Mouse (Mus musculus): ENCODE measurements around the gene Lasp1.
"Not testable (repeated sequence)": the region's sequence is repeated elsewhere in the genome, so short reads cannot be mapped to it uniquely, and the experiment has no call there.

Lasp1 gene

DNA sequence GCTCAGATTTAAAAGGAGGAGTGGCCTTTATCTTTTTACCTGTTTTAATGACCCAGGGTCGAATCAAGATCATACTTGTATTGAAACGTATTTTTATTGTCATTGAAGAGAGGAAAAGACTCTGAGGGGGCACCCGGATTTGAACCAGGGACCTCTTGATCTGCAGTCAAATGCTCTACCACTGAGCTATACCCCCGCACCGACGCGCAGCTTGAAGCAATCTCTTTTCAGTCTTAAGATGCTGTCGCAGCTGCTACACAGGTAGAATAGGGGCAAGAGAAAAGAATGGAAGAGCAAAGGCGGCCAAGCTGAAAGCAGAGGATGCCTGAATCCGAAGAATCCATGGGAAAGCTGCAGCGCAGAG lies at the start of gene Lasp1:
Gene Lasp1, plus strand, starts transcription at position 219 of the 364 bp plus-strand sequence.
- DNase-seq (ENCODE audit: low spot score) = peak; percentile 91

DNA sequence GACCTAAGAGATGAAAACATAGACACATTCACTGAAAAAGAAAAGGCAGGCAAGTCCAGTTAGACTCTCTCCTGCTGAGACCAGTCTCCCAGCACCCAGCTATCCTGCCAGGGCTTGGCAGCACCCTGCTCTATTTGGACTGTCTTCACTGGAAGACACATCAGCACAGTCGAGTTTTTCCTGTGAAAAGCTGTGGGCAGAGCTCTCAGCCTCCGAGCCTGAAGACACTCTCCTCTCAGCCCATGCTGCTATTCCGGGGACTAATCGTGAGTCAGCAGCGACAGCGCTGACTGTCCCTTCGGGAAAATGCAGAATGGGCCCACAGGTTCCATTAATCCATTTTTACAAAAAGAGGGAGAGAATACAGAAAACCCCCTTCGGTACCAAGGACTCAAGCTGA lies 45.5 kb upstream of the Lasp1 start:
- DNase-seq (ENCODE audit: low spot score) = no peak

- DNase-seq (ENCODE audit: low spot score) = no peak
Measured at GRCm38 (mm10) chr11:97758125-97758524, 40.7 kb upstream of the Lasp1 start.

GRCm38 (mm10) chr11:97758942-97759341 lies 39.9 kb upstream of the Lasp1 start:
- no peak for DNase-seq (ENCODE audit: low spot score)

DNA sequence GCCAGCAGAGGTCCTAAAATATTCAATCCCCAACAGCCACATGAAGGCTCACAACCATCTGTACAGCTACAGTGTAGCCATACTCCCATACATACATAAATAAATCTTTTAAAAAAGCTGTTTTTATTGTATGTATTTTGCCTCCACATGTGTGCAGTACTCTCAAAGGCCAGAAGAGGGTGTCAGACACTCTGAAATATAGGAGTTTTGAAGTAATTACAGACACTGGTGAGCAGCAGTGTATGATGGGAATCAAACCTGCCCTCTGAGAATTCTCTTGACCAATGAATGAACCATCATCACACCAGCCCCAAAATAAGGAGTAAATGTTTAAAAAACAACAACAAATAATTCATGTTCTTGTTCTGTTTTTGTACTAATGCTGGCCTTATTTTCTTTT lies 37.2 kb upstream of the Lasp1 start:
- DNase-seq (ENCODE audit: low spot score) = no peak

DNA sequence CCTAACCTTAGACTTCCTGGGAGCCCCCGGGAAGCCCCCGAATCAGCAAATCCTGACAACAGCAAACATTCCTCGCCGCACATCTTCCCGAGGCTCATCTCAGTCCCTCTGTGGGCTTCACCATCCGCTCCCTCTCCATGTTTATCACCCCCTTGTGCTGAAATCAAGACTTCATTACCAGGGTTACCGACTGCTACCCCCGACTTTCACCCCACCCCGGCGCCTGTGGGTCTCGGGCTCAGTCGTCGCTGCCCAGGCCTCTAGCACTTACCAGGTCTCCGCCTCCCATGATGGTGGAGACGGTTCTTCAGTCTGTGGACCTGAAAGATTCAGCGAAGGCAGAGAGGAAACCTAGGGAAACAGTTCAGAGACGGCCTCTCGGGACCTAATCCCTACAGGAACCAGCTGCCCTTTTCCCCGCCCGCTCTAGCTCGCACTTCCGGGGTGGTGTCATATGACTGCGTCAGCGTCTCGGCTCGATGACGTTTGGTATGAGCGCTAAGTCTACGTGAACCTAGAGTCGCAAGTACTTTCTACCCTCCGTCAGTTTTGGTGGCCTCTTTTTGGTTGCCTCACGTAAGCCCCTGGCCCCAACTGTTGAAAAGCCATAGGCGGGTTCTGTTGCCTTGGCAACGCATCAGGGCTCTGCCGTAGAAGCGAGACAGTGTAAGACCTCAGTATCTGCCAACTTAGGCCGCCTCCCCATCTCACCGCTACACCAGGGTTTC lies 32.5 kb upstream of the Lasp1 start, which contains the start of gene Cwc25:
Gene Cwc25, minus strand, starts transcription at position 403 of the 728 bp plus-strand sequence.
- DNase-seq (ENCODE audit: low spot score) = peak; percentile 97

GRCm38 (mm10) chr11:97769704-97770103 lies 29.1 kb upstream of the Lasp1 start:
- DNase-seq (ENCODE audit: low spot score) = no peak

- DNase-seq (ENCODE audit: low spot score) = no peak
Measured at GRCm38 (mm10) chr11:97771410-97771809, 27.4 kb upstream of the Lasp1 start.

- no peak for DNase-seq (ENCODE audit: low spot score)
Measured at GRCm38 (mm10) chr11:97775186-97775585, 23.6 kb upstream of the Lasp1 start.

DNA sequence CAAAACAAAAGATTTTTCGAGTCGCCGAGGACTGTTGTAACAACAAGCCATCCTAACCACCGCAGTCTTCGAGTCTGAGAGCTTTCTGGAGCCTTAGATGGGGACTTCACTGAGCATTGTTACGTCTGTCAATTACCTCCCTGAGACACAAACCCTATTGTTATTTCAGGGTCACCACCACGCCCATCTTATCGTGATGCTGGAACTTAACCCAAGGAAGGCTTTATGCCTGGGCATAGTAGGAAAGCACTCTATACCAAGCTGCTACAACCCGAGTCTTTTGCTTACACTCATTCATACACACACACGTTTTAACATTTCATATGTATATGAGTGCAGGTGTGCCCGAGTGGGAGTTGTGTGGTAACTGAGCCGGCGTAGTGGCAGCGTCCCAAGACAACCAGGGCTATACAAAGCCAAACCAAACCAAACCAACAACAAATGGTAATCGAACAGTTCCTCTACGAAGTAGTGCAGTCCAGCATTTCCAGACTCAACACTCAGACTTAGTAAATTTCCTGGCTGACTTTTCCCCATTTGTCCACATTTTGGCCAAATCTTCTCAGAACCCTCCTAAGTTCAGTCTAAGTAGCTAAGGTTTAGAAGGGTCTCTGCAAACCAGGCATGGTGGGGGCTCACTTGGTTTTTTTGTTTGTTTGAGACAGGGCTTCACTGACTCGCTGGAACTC lies 22.8 kb upstream of the Lasp1 start, which contains the start of gene 1700001P01Rik:
Gene 1700001P01Rik, minus strand, starts transcription at position 111 of the 689 bp plus-strand sequence.
- DNase-seq (ENCODE audit: low spot score) = no peak

GRCm38 (mm10) chr11:97776497-97777128 lies 22.2 kb upstream of the Lasp1 start:
- DNase-seq (ENCODE audit: low spot score) = no peak

GRCm38 (mm10) chr11:97777129-97777529 lies 21.7 kb upstream of the Lasp1 start:
- peak; percentile 62 for DNase-seq (ENCODE audit: low spot score)

DNA sequence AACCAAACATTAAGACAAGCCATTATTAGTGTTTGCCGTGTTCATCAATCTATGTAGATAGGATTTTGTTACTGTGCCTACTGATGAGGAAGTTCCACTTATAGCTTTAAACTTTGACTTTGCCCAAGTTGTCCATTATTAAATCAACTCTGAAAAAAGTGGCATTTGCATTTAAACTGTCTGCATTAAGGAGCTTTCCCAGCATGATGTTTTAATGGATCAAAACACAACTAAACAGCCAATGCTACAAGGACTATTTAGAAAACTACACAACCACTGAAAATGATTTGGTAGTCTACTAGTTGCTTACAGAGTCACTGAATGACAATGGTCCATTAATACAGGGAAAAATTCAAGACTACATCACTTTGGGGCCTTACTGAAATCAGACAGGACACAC lies 19.9 kb upstream of the Lasp1 start:
- DNase-seq (ENCODE audit: low spot score) = no peak

DNA sequence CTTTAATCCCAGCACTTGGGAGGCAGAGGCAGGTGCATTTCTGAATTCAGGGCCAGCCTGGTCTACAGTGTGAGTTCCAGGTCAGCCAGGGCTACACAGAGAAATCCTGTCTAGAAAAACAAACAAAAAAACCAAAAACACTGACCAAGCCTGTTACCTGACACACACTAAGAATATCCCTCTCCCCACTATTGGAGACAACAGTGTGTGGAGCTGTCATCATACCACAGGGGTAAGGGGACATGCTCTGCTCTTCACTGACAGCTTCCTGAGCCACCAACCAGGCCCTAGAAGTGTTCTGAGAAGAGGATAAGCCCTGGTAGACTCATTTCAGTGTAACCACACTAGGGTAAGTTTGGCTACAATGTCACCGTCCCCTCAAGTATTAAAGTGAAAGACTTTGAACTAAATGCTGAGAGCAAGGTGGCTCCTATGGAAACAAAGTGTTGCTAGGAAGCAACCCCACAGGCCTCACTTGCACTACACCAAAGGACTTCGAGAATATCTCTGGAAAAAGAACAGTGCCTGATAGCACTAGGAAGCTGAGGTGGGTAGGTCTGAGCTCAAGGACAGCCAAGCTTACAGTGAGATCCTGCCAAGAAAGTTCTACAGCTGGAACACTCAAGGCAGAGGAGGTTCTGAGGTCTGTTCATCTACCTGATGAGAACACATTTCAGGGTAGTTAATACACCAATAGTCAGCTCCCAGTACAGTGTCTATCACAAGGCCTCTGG lies 18.7 kb upstream of the Lasp1 start:
- DNase-seq (ENCODE audit: low spot score) = no peak

GRCm38 (mm10) chr11:97781478-97781831 lies 17.3 kb upstream of the Lasp1 start:
- DNase-seq (ENCODE audit: low spot score) = no peak

- peak; percentile 98 for DNase-seq (ENCODE audit: low spot score)
Measured at GRCm38 (mm10) chr11:97781832-97782563, 16.8 kb upstream of the Lasp1 start, which contains the start of gene Rpl23. TSS of gene Rpl23 (minus strand) at chr11:97782437.

DNA sequence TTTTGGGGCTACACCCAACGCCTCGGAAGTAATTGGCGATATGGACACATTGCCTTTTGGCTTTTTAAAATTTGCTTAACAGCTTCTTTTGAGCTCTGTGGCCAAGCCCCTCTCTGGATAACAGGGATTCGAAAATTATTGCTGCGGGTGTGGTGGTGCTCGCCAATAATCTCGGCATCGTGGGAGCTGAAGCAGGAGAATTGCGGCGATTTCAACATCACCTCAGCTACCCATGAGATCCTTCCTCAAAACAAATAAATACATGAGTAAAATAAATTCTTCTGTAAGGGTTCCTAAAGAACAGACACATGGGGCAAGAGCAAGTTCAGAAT lies 16.3 kb upstream of the Lasp1 start:
- no peak for DNase-seq (ENCODE audit: low spot score)

- no peak for DNase-seq (ENCODE audit: low spot score)
Measured at GRCm38 (mm10) chr11:97787961-97788360, 10.8 kb upstream of the Lasp1 start.

- DNase-seq (ENCODE audit: low spot score) = no peak
Measured at GRCm38 (mm10) chr11:97789727-97790126, 9.1 kb upstream of the Lasp1 start.

DNA sequence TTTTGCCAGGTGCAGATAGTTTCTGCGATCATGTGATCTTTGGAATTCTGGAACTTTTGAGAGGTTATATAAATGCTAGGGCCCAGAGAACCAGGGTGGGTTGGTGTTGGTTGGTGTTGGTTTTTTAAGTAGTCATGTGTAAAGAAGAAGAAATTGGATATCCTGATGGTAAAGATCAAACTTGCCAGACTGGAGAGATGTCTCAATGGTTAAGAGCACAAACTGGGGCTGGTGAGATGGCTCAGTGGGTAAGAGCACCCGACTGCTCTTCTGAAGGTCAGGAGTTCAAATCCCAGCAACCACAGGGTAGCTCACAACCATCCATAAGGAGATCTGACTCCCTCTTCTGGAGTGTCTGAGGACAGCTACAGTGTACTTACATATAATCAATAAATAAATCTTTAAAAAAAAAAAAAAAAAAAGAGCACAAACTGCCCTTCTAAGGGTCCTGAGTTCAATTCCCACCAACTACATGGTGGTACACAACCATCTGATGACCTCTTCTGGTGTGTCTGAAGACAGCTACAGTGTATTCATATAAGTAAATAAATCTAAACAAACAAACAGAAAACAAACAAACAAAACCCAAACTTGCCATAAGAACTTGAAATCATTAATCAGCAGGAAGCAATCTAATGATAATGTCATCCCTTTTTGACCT lies 7.9 kb upstream of the Lasp1 start:
- DNase-seq (ENCODE audit: low spot score) = not testable (repeated sequence)

DNA sequence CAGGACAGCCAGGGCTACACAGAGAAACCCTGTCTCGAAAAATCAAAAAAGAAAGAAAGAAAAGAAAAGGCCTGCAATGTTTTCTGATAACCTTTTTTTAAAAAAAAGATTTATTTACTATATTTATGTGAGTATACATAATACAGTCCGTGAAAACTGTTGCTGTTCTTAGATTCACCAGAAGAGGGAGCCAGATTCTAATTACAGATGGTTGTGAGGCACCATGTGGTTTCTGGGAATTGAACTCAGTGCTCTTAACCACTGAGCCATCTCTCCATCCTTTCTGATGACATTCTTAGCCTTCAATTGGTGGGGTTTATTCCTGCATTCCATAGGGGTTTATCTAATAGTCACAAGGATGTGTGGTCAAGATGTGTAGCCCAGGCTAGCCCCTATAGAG lies 5.6 kb upstream of the Lasp1 start:
- DNase-seq (ENCODE audit: low spot score) = peak; percentile 71

All from MN1 (cell line).